Mouse (Mus musculus): ENCODE results near the gene Gm11549. TPM values are rescaled to one million over a fixed set of nuclear protein-coding genes. Genes with fewer than 3 reads are reported as not detected.

Gene Gm11549
- total RNA-seq (2021): 0.23 TPM in 1 of 2 replicates, not detected in the other
- long read RNA-seq, experiment 1: 0 reads
- long read RNA-seq, experiment 2: 0 reads

GRCm38 (mm10) chr3:36521073-36522060 is at the start of gene Gm11549:
Gene Gm11549 (minus strand): TSS chr3:36521813.
- peak; percentile 48 for DNase-seq

GRCm38 (mm10) chr3:36569836-36570235 is 48.2 kb upstream of the Gm11549 start:
- DNase-seq: no peak

GRCm38 (mm10) chr3:36563666-36564065 is 42.1 kb upstream of the Gm11549 start:
- DNase-seq: no peak

- DNase-seq: no peak
Measured at GRCm38 (mm10) chr3:36559606-36560005, 38.0 kb upstream of the Gm11549 start.

- DNase-seq: no peak
Measured at GRCm38 (mm10) chr3:36557601-36558000, 36.0 kb upstream of the Gm11549 start.

GRCm38 (mm10) chr3:36552406-36553047 is 30.9 kb upstream of the Gm11549 start, which contains the start of gene Exosc9:
Gene Exosc9 (plus strand): TSS chr3:36552606.
- DNase-seq: peak; percentile 98

- peak; percentile 27 for DNase-seq
Measured at GRCm38 (mm10) chr3:36551851-36552384, 30.3 kb upstream of the Gm11549 start.

- peak; percentile 30 for DNase-seq
Measured at GRCm38 (mm10) chr3:36551343-36551742, 29.7 kb upstream of the Gm11549 start.

- no peak for DNase-seq
Measured at GRCm38 (mm10) chr3:36544961-36545360, 23.3 kb upstream of the Gm11549 start.

- DNase-seq: no peak
Measured at GRCm38 (mm10) chr3:36541399-36541798, 19.8 kb upstream of the Gm11549 start.

GRCm38 (mm10) chr3:36540756-36541155 is 19.1 kb upstream of the Gm11549 start:
- DNase-seq: no peak

GRCm38 (mm10) chr3:36537701-36538470 is 16.3 kb upstream of the Gm11549 start:
- no peak for DNase-seq

GRCm38 (mm10) chr3:36536041-36536440 is 14.4 kb upstream of the Gm11549 start:
- DNase-seq: no peak

- peak; percentile 28 for DNase-seq
Measured at GRCm38 (mm10) chr3:36533201-36533672, 11.6 kb upstream of the Gm11549 start.

- no peak for DNase-seq
Measured at GRCm38 (mm10) chr3:36532738-36533137, 11.1 kb upstream of the Gm11549 start.

- no peak for DNase-seq
Measured at GRCm38 (mm10) chr3:36531979-36532542, 10.4 kb upstream of the Gm11549 start.

GRCm38 (mm10) chr3:36531242-36531641 is 9.6 kb upstream of the Gm11549 start:
- no peak for DNase-seq

- DNase-seq: no peak
Measured at GRCm38 (mm10) chr3:36530781-36531180, 9.2 kb upstream of the Gm11549 start.

GRCm38 (mm10) chr3:36530345-36530744 is 8.7 kb upstream of the Gm11549 start:
- no peak for DNase-seq

GRCm38 (mm10) chr3:36524466-36524865 is 2.9 kb upstream of the Gm11549 start:
- no peak for DNase-seq

GRCm38 (mm10) chr3:36522137-36522536 is 524 bp upstream of the Gm11549 start:
- DNase-seq: no peak

All from adrenal gland, postnatal 14 days (tissue).